Mouse (Mus musculus): ENCODE data around the gene Il9r. TPM values are rescaled to one million over a fixed set of nuclear protein-coding genes. Genes with fewer than 3 reads are reported as not detected.
A peak's percentile ranks its signal among the peaks of the same experiment; 100 is the strongest.

Il9r gene
- total RNA-seq, 2 experiments from 2014 or later: 0.10 to 0.32 TPM

GRCm38 (mm10) chr11:32161922-32162804, 37.9 kb downstream of the Il9r start:
- DNase-seq (ENCODE audit: low spot score in 2 of 2): peak; percentile 73 to 76

- DNase-seq (ENCODE audit: low spot score in 2 of 2): no peak
Measured at GRCm38 (mm10) chr11:32161500-32161899, 38.6 kb downstream of the Il9r start.

GRCm38 (mm10) chr11:32160341-32160740, 39.7 kb downstream of the Il9r start:
- no peak for DNase-seq (ENCODE audit: low spot score in 2 of 2)

GRCm38 (mm10) chr11:32159176-32159575, 40.9 kb downstream of the Il9r start:
- DNase-seq (ENCODE audit: low spot score in 2 of 2): no peak

GRCm38 (mm10) chr11:32157791-32158594, 42.1 kb downstream of the Il9r start:
- DNase-seq (ENCODE audit: low spot score in 2 of 2): no peak

GRCm38 (mm10) chr11:32156854-32157630, 43.0 kb downstream of the Il9r start:
- DNase-seq (ENCODE audit: low spot score in 2 of 2): no peak

- DNase-seq (ENCODE audit: low spot score in 2 of 2): no peak
Measured at GRCm38 (mm10) chr11:32153216-32153615, 46.9 kb downstream of the Il9r start.

GRCm38 (mm10) chr11:32152814-32153213, 47.3 kb downstream of the Il9r start:
- DNase-seq (ENCODE audit: low spot score in 2 of 2): no peak

GRCm38 (mm10) chr11:32151243-32151642, 48.8 kb downstream of the Il9r start:
- DNase-seq (ENCODE audit: low spot score in 2 of 2): no peak

- DNase-seq (ENCODE audit: low spot score in 2 of 2): no peak
Measured at GRCm38 (mm10) chr11:32149605-32150004, 50.5 kb downstream of the Il9r start.

- DNase-seq (ENCODE audit: low spot score in 2 of 2): no peak
Measured at GRCm38 (mm10) chr11:32142771-32143170, 57.3 kb downstream of the Il9r start.

GRCm38 (mm10) chr11:32141627-32142586, 58.2 kb downstream of the Il9r start:
- no peak for DNase-seq (ENCODE audit: low spot score in 2 of 2)

- DNase-seq (ENCODE audit: low spot score in 2 of 2): peak; percentile 54 to 71
Measured at GRCm38 (mm10) chr11:32141034-32141433, 59.0 kb downstream of the Il9r start.

GRCm38 (mm10) chr11:32139528-32139961, 60.5 kb downstream of the Il9r start:
- DNase-seq (ENCODE audit: low spot score in 2 of 2): no peak

- no peak for DNase-seq (ENCODE audit: low spot score in 2 of 2)
Measured at GRCm38 (mm10) chr11:32138614-32138964, 61.5 kb downstream of the Il9r start.

- no peak for DNase-seq (ENCODE audit: low spot score in 2 of 2)
Measured at GRCm38 (mm10) chr11:32137719-32138613, 62.1 kb downstream of the Il9r start.

All from adrenal gland, adult 18-20 months (tissue).